Mouse (Mus musculus): ENCODE measurements at regions not wholly inside any gene's neighbourhood (a gene's known extent, or its start where the extent isn't known, plus 50 kb on each side); places are given as distances from the start of the nearest gene placed in this dataset.

- DNase-seq, result no peak
Observed at GRCm38 (mm10) chr14:72942571-72942970, 106.3 kb downstream of the Cysltr2 start.

GRCm38 (mm10) chr14:72939067-72939393 is 109.9 kb downstream of the Cysltr2 start:
- DNase-seq, result no peak

- DNase-seq, result no peak
Observed at GRCm38 (mm10) chr14:72938382-72939066, 110.4 kb downstream of the Cysltr2 start.

GRCm38 (mm10) chr14:72933598-72933997 is 115.3 kb downstream of the Cysltr2 start:
- no peak for DNase-seq

- no peak for DNase-seq
Observed at GRCm38 (mm10) chr14:72932296-72932695, 116.6 kb downstream of the Cysltr2 start.

- no peak for DNase-seq
Observed at GRCm38 (mm10) chr14:72901171-72901926, 147.6 kb downstream of the Cysltr2 start.

GRCm38 (mm10) chr14:72899630-72900029 is 149.3 kb downstream of the Cysltr2 start:
- DNase-seq, result no peak

- no peak for DNase-seq
Observed at GRCm38 (mm10) chr14:72892316-72892715, 156.6 kb downstream of the Cysltr2 start.

- DNase-seq, result no peak
Observed at GRCm38 (mm10) chr14:72889663-72890062, 159.3 kb downstream of the Cysltr2 start.

GRCm38 (mm10) chr14:72887470-72888071 is 161.3 kb downstream of the Cysltr2 start:
- DNase-seq, result no peak

- no peak for DNase-seq
Observed at GRCm38 (mm10) chr14:72886935-72887369, 162.0 kb downstream of the Cysltr2 start.

- no peak for DNase-seq
Observed at GRCm38 (mm10) chr14:72885824-72886223, 163.1 kb downstream of the Cysltr2 start.

GRCm38 (mm10) chr14:72884561-72884960 is 164.4 kb downstream of the Cysltr2 start:
- DNase-seq, result no peak

GRCm38 (mm10) chr14:72877132-72877531 is 167.3 kb upstream of the Fndc3a start:
- DNase-seq, result no peak

- no peak for DNase-seq
Observed at GRCm38 (mm10) chr14:72873494-72873893, 163.7 kb upstream of the Fndc3a start.

GRCm38 (mm10) chr14:72869188-72869749 is 159.5 kb upstream of the Fndc3a start:
- DNase-seq, result no peak

- DNase-seq, result peak in 1 of 2 experiments; percentile 58
Observed at GRCm38 (mm10) chr14:72866896-72867295, 157.1 kb upstream of the Fndc3a start.

GRCm38 (mm10) chr14:72865531-72865930 is 155.7 kb upstream of the Fndc3a start:
- no peak for DNase-seq

GRCm38 (mm10) chr14:72864792-72865191 is 155.0 kb upstream of the Fndc3a start:
- DNase-seq, result no peak

GRCm38 (mm10) chr14:72864130-72864529 is 154.3 kb upstream of the Fndc3a start:
- DNase-seq, result no peak

- DNase-seq, result no peak
Observed at GRCm38 (mm10) chr14:72862806-72863526, 153.2 kb upstream of the Fndc3a start.

- DNase-seq, result no peak
Observed at GRCm38 (mm10) chr14:72854226-72854625, 144.4 kb upstream of the Fndc3a start.

- no peak for DNase-seq
Observed at GRCm38 (mm10) chr14:72853104-72853503, 143.3 kb upstream of the Fndc3a start.

Data from kidney, adult 8-10 months (tissue).